Mouse (Mus musculus): Measurements from ENCODE around the gene Ptprh. TPM values are rescaled to one million over a fixed set of nuclear protein-coding genes. Genes with fewer than 3 reads are reported as not detected.

Ptprh gene
- polyA plus RNA-seq, 1 experiment from 2014 or later: not detected

- 74% methylated on average over 33 of the region's 33 CpGs for WGBS (ENCODE audit: insufficient replicate concordance)
- DNase-seq (no peak), ATAC-seq (ENCODE audit: low read depth) (no peak)
- no peaks in the 10 kb centered on the region for H3K36me3 ChIP-seq
- H3K9ac ChIP-seq: no peak overlapping the region
- no peaks in the 10 kb centered on the region for H3K9me3 ChIP-seq (replicated peaks)
- peaks cover 39% of the 10 kb centered on the region for H3K4me1 ChIP-seq (replicated peaks)
- peaks cover 28% of the 10 kb centered on the region for H3K27me3 ChIP-seq
- H3K4me3 ChIP-seq (replicated peaks): no peak overlapping the region
- H3K4me2 ChIP-seq: no peak overlapping the region
- no peak overlapping the region for H3K27ac ChIP-seq
These were observed 80.4 kb downstream of the Ptprh start for GRCm38 (mm10) chr7:4523205-4524130.

GRCm38 (mm10) chr7:4522292-4522691 lies 81.5 kb downstream of the Ptprh start:
- H3K4me1 ChIP-seq (replicated peaks): peaks cover 38% of the 10 kb centered on the region
- H3K4me3 ChIP-seq (replicated peaks): no peak overlapping the region
- peaks cover 24% of the 10 kb centered on the region for H3K27me3 ChIP-seq
- ATAC-seq (ENCODE audit: low read depth) (no peak), DNase-seq (no peak)
- H3K9ac ChIP-seq: no peak overlapping the region
- no peaks in the 10 kb centered on the region for H3K36me3 ChIP-seq
- no peak overlapping the region for H3K27ac ChIP-seq
- H3K4me2 ChIP-seq: no peak overlapping the region
- no peaks in the 10 kb centered on the region for H3K9me3 ChIP-seq (replicated peaks)
- WGBS (ENCODE audit: insufficient replicate concordance): 36% methylated on average over 6 of the region's 6 CpGs

GRCm38 (mm10) chr7:4521231-4522003 lies 82.4 kb downstream of the Ptprh start:
- H3K36me3 ChIP-seq: no peaks in the 10 kb centered on the region
- no peak overlapping the region for H3K4me3 ChIP-seq (replicated peaks)
- peaks cover 36% of the 10 kb centered on the region for H3K4me1 ChIP-seq (replicated peaks)

DNA sequence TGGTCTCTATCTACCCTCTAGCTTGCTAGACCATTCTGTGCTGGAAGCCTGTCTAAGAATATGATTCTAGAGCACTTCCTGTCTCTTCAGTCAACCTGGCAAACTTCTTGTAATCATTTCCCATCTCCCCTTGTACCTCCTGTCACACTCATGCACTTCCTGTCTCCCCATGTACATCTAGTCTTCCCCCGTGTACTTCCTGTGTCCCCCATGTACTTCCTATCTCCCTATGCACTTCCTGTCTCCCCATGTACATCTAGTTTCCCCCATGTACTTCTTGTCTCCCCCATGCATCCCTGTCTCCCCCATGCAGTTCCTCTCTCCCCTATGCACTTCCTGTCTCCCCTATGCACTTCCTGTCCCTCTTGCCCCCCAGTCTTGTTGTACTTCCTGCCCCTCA lies 85.4 kb downstream of the Ptprh start:
- no peak overlapping the region for H3K27ac ChIP-seq
- H3K4me1 ChIP-seq (replicated peaks): peaks cover 33% of the 10 kb centered on the region
- DNase-seq: no peak
- peaks cover 24% of the 10 kb centered on the region for H3K27me3 ChIP-seq
- no peaks in the 10 kb centered on the region for H3K36me3 ChIP-seq
- H3K9ac ChIP-seq: no peak overlapping the region
- WGBS (ENCODE audit: insufficient replicate concordance): 29% methylated on average over 1 of the region's 1 CpGs
- no peak overlapping the region for H3K4me3 ChIP-seq (replicated peaks)
- H3K4me2 ChIP-seq: no peak overlapping the region
- no peak for ATAC-seq (ENCODE audit: low read depth)
- H3K9me3 ChIP-seq (replicated peaks): no peaks in the 10 kb centered on the region

More at GRCm38 (mm10) chr7:4521231-4522003, 82.4 kb downstream of the Ptprh start:
- DNase-seq: no peak
- 23% methylated on average over 32 of the region's 32 CpGs for WGBS (ENCODE audit: insufficient replicate concordance)
- Histone ChIP-seq H3K9ac (no peak overlapping the region), H3K9me3 (replicated peaks) (no peaks in the 10 kb centered on the region), H3K27me3 (peaks cover 24% of the 10 kb centered on the region), H3K27ac (no peak overlapping the region), H3K4me2 (peak overlapping the region; percentile 41)
- ATAC-seq (ENCODE audit: low read depth): no peak

DNA sequence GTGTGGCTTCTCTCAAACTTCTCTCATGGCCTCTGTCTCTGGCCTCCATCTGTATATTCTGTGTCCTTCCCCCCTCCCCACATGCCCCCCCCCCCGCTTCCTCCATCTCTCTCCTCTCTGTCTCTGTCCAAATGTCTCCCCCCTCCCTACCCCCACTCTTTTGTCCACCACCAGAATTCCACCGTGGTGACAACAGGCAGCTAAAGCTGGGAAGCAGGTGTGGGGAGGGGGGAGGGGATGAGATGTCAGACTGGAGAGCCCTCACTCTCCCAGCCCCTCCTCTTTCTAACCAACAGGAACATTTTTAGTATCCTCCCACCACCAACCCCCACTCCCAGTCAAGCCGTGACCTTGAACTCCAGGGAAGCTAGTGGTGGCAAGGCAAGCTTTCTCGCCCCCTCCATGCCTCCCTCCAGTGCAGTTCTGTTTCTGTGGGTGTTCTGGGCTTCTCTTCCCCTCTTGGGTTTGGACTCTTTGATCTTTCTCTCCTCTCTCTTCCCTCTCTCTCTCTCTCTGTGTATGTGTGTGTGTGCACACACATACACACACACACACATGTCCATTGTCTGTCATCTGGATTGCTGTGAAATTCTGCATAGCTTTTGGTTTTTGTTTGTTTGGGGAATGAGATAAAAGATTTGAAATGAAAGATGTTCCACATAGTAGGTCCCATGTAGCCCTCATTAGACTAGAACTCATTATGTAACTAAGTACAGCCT lies 87.3 kb downstream of the Ptprh start, which contains the start of gene Tnnt1:
Gene Tnnt1 (minus strand): TSS at position 51 of the 719 bp plus-strand sequence.
- Histone ChIP-seq H3K27ac (no peak within 1 kb of the TSS), H3K4me2 (no peak within 1 kb of the TSS), H3K27me3 (peaks cover 13% of the 10 kb centered on the region), H3K4me3 (replicated peaks) (no peak within 1 kb of the TSS), H3K4me1 (replicated peaks) (peaks cover 25% of the 10 kb centered on the region), H3K9ac (no peak within 1 kb of the TSS), H3K9me3 (replicated peaks) (no peaks in the 10 kb centered on the region), H3K36me3 (no peaks in the 10 kb centered on the region)
- WGBS (ENCODE audit: insufficient replicate concordance): 16% methylated on average over 4 of the region's 4 CpGs
- ATAC-seq (ENCODE audit: low read depth) (no peak), DNase-seq (no peak)

DNA sequence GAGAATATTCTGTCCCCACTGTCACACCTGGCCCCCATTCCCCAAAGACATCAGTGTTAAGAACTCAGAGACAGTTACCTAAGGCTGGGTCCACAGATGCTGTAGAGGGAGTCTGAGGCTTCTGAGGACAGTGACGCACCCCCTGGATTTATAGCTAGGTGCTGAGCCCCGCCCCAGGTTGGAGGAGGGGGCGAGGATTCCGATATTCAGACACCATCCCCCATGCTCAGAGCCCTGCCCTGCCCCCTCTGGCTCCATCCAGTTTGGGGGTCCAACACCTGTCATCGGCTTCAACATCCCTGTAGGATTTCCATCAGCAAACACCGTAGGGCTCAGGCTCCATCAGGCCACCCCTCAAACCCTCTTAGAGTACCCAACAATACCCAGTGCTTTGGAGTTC lies 88.0 kb downstream of the Ptprh start:
- H3K27ac ChIP-seq: no peak overlapping the region
- no peak for ATAC-seq (ENCODE audit: low read depth)
- H3K36me3 ChIP-seq: no peaks in the 10 kb centered on the region
- no peak overlapping the region for H3K4me2 ChIP-seq
- no peak for DNase-seq
- no peak overlapping the region for H3K9ac ChIP-seq
- 58% methylated on average over 6 of the region's 6 CpGs for WGBS (ENCODE audit: insufficient replicate concordance)
- H3K9me3 ChIP-seq (replicated peaks): no peaks in the 10 kb centered on the region
- no peak overlapping the region for H3K4me3 ChIP-seq (replicated peaks)
- peaks cover 19% of the 10 kb centered on the region for H3K4me1 ChIP-seq (replicated peaks)
- H3K27me3 ChIP-seq: peaks cover 9% of the 10 kb centered on the region

GRCm38 (mm10) chr7:4513829-4514712 lies 89.8 kb downstream of the Ptprh start:
- DNase-seq: no peak
- Histone ChIP-seq H3K4me2 (no peak overlapping the region), H3K27me3 (no peaks in the 10 kb centered on the region), H3K9ac (no peak overlapping the region), H3K4me1 (replicated peaks) (peaks cover 25% of the 10 kb centered on the region), H3K9me3 (replicated peaks) (no peaks in the 10 kb centered on the region), H3K4me3 (replicated peaks) (no peak overlapping the region), H3K36me3 (no peaks in the 10 kb centered on the region), H3K27ac (no peak overlapping the region)
- WGBS (ENCODE audit: insufficient replicate concordance): 68% methylated on average over 6 of the region's 6 CpGs
- ATAC-seq (ENCODE audit: low read depth): no peak

- Histone ChIP-seq H3K9ac (no peak overlapping the region), H3K4me2 (no peak overlapping the region), H3K9me3 (replicated peaks) (no peaks in the 10 kb centered on the region), H3K27me3 (no peaks in the 10 kb centered on the region), H3K4me3 (replicated peaks) (no peak overlapping the region), H3K4me1 (replicated peaks) (peaks cover 33% of the 10 kb centered on the region), H3K36me3 (no peaks in the 10 kb centered on the region), H3K27ac (no peak overlapping the region)
- peak; percentile 42 for DNase-seq
- WGBS (ENCODE audit: insufficient replicate concordance): 16% methylated on average over 13 of the region's 13 CpGs
- ATAC-seq (ENCODE audit: low read depth): no peak
These were observed 90.6 kb downstream of the Ptprh start for GRCm38 (mm10) chr7:4513236-4513635.

- no peak overlapping the region for H3K4me3 ChIP-seq (replicated peaks)
- no peaks in the 10 kb centered on the region for H3K9me3 ChIP-seq (replicated peaks)
- H3K4me1 ChIP-seq (replicated peaks): peaks cover 35% of the 10 kb centered on the region
- H3K27me3 ChIP-seq: no peaks in the 10 kb centered on the region
- H3K9ac ChIP-seq: no peak overlapping the region
- no peak overlapping the region for H3K4me2 ChIP-seq
- no peak for DNase-seq
- H3K36me3 ChIP-seq: no peaks in the 10 kb centered on the region
- 68% methylated on average over 8 of the region's 8 CpGs for WGBS (ENCODE audit: insufficient replicate concordance)
- no peak for ATAC-seq (ENCODE audit: low read depth)
- no peak overlapping the region for H3K27ac ChIP-seq
These were observed 92.2 kb downstream of the Ptprh start for GRCm38 (mm10) chr7:4511489-4512224.

Data from liver, embryonic 13.5 days (tissue).